Mouse (Mus musculus) inflammation-experienced regulatory T-cells (primary cell): ENCODE results near the gene Artn. TPM values are rescaled to one million over a fixed set of nuclear protein-coding genes. Genes with fewer than 3 reads are reported as not detected.

ENCODE experiments used
- polyA plus RNA-seq, 2 experiments: library from polyadenylated mRNA; unstranded; fragments of 100-300 nt; shearing (Covaris generic); gene quantifications; one replicate each; pipeline ENCODE4 v1.2.1; 2017

Gene Artn
- not detected for polyA plus RNA-seq

GRCm38 (mm10) chr4:117929391-117929881, at the start of gene Artn:
Artn (minus strand) TSS chr4:117929763.

GRCm38 (mm10) chr4:117914591-117915442, 14.7 kb downstream of the Artn start, which contains the start of gene Ipo13:
Ipo13 (minus strand) TSS chr4:117914999.

GRCm38 (mm10) chr4:117891738-117892161, 37.8 kb downstream of the Artn start, which contains the start of gene Dph2:
Dph2 (minus strand) TSS chr4:117892032.

GRCm38 (mm10) chr4:117887133-117887532, 42.4 kb downstream of the Artn start, which contains the start of gene Atp6v0b:
Atp6v0b (minus strand) TSS chr4:117887333.

GRCm38 (mm10) chr4:117882701-117883691, 46.6 kb downstream of the Artn start, which contains the start of gene B4galt2:
B4galt2 (minus strand) TSS chr4:117883487.

Other genes with a start within 250 kb of the Artn start
- 10 to 100 TPM; 46.7 to 50.0 TPM for gene Dmap1, start 247.5 kb downstream of the Artn start, polyA plus RNA-seq
- not detected for gene Gm12845, start 205.4 kb downstream of the Artn start, polyA plus RNA-seq
- 1 to 10 TPM in 1 of 2 experiments, not detected in 1; 1.7 TPM for gene Klf17, start 164.1 kb downstream of the Artn start, polyA plus RNA-seq
- 1 to 10 TPM in 1 of 2 experiments, under 1 TPM in 1; 0.44 to 1.0 TPM for gene Slc6a9, start 95.3 kb downstream of the Artn start, polyA plus RNA-seq
- gene Ccdc24, start 57.2 kb downstream of the Artn start, polyA plus RNA-seq: under 1 TPM in 1 of 2 experiments, not detected in 1; 0.12 TPM
- gene B4galt2, start 46.3 kb downstream of the Artn start, polyA plus RNA-seq: not detected
- 100 to 1,000 TPM; 167 to 231 TPM for gene Atp6v0b, start 42.4 kb downstream of the Artn start, polyA plus RNA-seq
- gene Dph2, start 37.7 kb downstream of the Artn start, polyA plus RNA-seq: 10 to 100 TPM; 31.7 to 56.9 TPM
- 10 to 100 TPM; 32.4 to 32.8 TPM for gene Ipo13, start 14.8 kb downstream of the Artn start, polyA plus RNA-seq
- gene St3gal3, start 205.2 kb upstream of the Artn start, polyA plus RNA-seq: 1 to 10 TPM; 3.6 to 5.5 TPM